Mouse (Mus musculus) cerebellum, adult 9-11 months (tissue): ENCODE results near the gene Serinc1.

Experiments used
- DNase-seq: peaks from one replicate; pipeline ENCODE4 v3.0.0; 2022

The Serinc1 gene

DNA sequence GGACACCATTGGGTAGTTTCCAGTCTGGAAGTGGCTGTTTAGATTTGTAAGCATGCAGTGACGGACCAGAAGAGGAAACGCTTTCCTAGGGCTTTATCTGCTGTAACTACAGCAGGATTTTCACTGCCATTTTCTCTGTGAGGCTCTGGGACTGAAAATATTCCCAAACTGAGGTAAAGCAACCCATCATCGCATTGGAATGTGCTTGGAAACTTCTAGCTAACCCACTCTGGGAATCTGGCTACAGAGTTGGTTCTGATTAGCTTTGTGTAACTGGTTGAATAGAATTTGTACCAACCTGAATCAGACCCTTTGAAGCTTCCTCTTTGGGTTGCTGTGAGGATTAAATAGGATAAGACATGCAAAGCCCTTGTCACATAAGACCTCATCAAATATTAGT is 47.6 kb downstream of the Serinc1 start:
- DNase-seq, result no peak

DNA sequence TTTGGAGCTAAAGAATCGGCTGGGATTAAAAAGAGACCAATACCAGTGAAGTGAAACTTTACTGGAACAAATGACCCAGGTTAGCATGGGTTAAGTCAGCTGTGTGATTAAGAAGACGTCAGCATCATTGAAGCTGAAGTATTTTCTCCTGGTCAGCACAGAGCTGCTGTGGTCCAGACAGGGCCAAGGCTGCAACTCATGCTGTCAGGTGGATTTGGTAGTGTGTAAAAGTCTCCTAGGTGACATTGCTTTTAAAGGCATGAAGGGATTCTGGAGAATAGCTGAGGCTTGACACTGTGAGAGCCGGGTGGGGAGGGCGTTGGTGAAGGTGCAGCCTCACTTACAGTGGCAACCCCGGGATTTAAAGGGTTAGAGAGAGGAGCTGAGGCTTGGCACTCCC is 50.6 kb downstream of the Serinc1 start:
- no peak for DNase-seq

DNA sequence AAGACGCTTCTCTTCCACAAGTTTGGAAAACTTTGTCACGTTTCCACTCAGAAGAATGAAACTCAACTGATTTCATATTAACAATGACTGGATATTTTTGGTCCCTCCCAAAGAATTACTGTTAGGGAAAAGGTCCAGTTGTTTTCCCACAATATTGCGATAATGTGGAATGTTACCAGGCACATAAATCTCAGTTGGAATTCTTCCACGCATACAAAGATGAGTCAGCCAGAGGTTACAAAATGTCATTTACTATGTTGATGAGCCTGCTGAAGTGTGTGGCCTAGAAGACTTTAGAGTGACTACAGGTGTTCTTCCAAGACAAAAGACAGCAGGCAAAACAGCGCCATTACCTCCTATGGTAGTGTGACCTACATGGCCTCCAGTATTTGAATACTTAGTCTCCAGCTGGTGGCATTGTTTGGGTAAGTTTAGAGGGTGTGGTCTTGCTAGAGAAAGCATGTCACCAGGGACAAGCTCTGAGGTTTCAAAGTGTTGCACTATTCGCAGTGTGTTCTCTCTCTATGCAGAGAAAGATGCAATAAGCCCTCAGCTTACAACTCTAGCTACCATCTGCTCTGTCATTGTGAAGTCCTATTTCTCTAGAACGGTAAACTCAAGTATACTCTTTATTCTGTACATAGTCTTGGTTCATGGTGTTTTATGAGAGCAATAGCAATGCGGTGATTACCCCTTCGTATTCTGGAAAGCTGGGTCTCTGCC is 55.0 kb downstream of the Serinc1 start:
- DNase-seq, result no peak
